25 mouse cellular contexts compared by ENCODE assay signal in genomic region chr7:67035246-67035645, GRCm38 (mm10).
"Had no signal": no experiment of that assay in that cellular context is flagged by ENCODE, and none has a peak within 500 bp of the region (broad histone marks: within the 10 kb centered on the region; RNA-seq: fewer than 3 reads in every experiment).

No protein-coding gene starts in this region.

- H3K4me2 ChIP-seq: heart, embryonic 12.5 days; hindbrain, embryonic 12.5 days; hindbrain, embryonic 14.5 days; limb, embryonic 12.5 days; liver, embryonic 11.5 days; liver, embryonic 13.5 days had no signal

- ATAC-seq: forebrain, postnatal 0 days; hindbrain, embryonic 16.5 days; inflammation-experienced regulatory T-cells, adult 6 months; intestine, postnatal 0 days had no signal

- H3K9me3 ChIP-seq: heart, embryonic 12.5 days; hindbrain, embryonic 10.5 days; hindbrain, embryonic 12.5 days; limb, embryonic 10.5 days; limb, embryonic 12.5 days; liver, embryonic 13.5 days had no signal

- H3K27ac ChIP-seq: gastrocnemius, adult 2 months; heart, adult 2 months; hindbrain, embryonic 10.5 days; hindbrain, embryonic 12.5 days; hindbrain, embryonic 14.5 days; layer of hippocampus, adult 2 months; left cerebral cortex, adult 2 months; limb, embryonic 10.5 days; limb, embryonic 12.5 days; liver, embryonic 13.5 days had no signal

- DNase-seq: forebrain, postnatal 0 days; gastrocnemius, adult 2 months; gastrocnemius, postnatal 10 days; heart, postnatal 14 days; heart, postnatal 4 days; kidney, adult 18-20 months; kidney, adult 8-10 months; kidney, postnatal 10 days; kidney, postnatal 25 days; kidney, postnatal 4 days; liver; liver, embryonic 13.5 days had no signal

- H3K27me3 ChIP-seq: heart, embryonic 12.5 days; hindbrain, embryonic 12.5 days; limb, embryonic 12.5 days; liver, embryonic 13.5 days had no signal

- H3K4me3 ChIP-seq: gastrocnemius, adult 2 months; heart, adult 2 months; heart, embryonic 12.5 days; hindbrain, embryonic 10.5 days; hindbrain, embryonic 12.5 days; layer of hippocampus, adult 2 months; left cerebral cortex, adult 2 months; limb, embryonic 10.5 days; limb, embryonic 12.5 days; liver, embryonic 13.5 days had no signal

- H3K9ac ChIP-seq: forebrain, postnatal 0 days; heart, embryonic 12.5 days; hindbrain, embryonic 12.5 days; hindbrain, embryonic 14.5 days; limb, embryonic 12.5 days; liver, embryonic 13.5 days had no signal

- H3K36me3 ChIP-seq: hindbrain, embryonic 10.5 days; hindbrain, embryonic 12.5 days; limb, embryonic 10.5 days; limb, embryonic 12.5 days; liver, embryonic 13.5 days had no signal
